Mouse (Mus musculus): ENCODE measurements at regions not wholly inside any gene's neighbourhood (a gene's known extent, or its start where the extent isn't known, plus 50 kb on each side); places are given as distances from the start of the nearest gene placed in this dataset.

GRCm38 (mm10) chr14:16901534-16902147 lies 82.7 kb upstream of the Rarb start:
- DNase-seq = no peak

- no peak for DNase-seq
Measured at GRCm38 (mm10) chr14:16897747-16898544, 79.0 kb upstream of the Rarb start.

- no peak for DNase-seq
Measured at GRCm38 (mm10) chr14:16896974-16897373, 78.0 kb upstream of the Rarb start.

GRCm38 (mm10) chr14:16881249-16881648 lies 62.3 kb upstream of the Rarb start:
- DNase-seq = no peak

GRCm38 (mm10) chr14:16869221-16869620 lies 50.3 kb upstream of the Rarb start:
- DNase-seq = no peak
